Mouse (Mus musculus) lung, embryonic 14.5 days (tissue): ENCODE data around the gene Sncg. TPM values are rescaled to one million over a fixed set of nuclear protein-coding genes. Genes with fewer than 3 reads are reported as not detected.

ENCODE experiments used
- ATAC-seq: fragments of 200-750 bp; cut with Nextera tagmentation; 2 replicates; pipeline ENCODE4 v1.8.0; 2017; ENCODE audit warnings: mild to moderate bottlenecking, moderate TSS enrichment, moderate library complexity; ENCODE audit not compliant: insufficient read depth
- DNase-seq: peaks from one replicate; pipeline ENCODE4 v3.0.0-alpha.2; 2015
- H3K27ac ChIP-seq: fragments of 300-500 bp; sonication (generic); 2 replicates; pipeline ENCODE4 v1.5.1; 2014; ENCODE audit warnings: low read depth, mild to moderate bottlenecking, moderate library complexity
- H3K27me3 ChIP-seq: fragments of 300-500 bp; sonication (generic); 2 replicates; pipeline ENCODE4 v1.6.1; 2014; ENCODE audit warnings: low read length, control low read depth; ENCODE audit not compliant: insufficient read depth
- H3K36me3 ChIP-seq: fragments of 300-500 bp; sonication (generic); 2 replicates; pipeline ENCODE4 v1.6.1; 2014; ENCODE audit warnings: control low read depth; ENCODE audit not compliant: insufficient read depth
- H3K4me1 ChIP-seq: fragments of 300-500 bp; sonication (generic); 2 replicates; pipeline ENCODE4 v1.6.1; 2014; ENCODE audit warnings: antibody characterized with exemption, control low read depth; ENCODE audit not compliant: insufficient read depth
- H3K4me2 ChIP-seq: fragments of 300-500 bp; sonication (generic); 2 replicates; pipeline ENCODE4 v1.6.1; 2014; ENCODE audit warnings: mild to moderate bottlenecking
- H3K4me3 ChIP-seq: fragments of 300-500 bp; sonication (generic); 2 replicates; pipeline ENCODE4 v1.5.1; 2014; ENCODE audit warnings: low read depth, low read length
- H3K9ac ChIP-seq: fragments of 300-500 bp; sonication (generic); 2 replicates; pipeline ENCODE4 v1.6.1; 2014
- H3K9me3 ChIP-seq: fragments of 300-500 bp; sonication (generic); 2 replicates; pipeline ENCODE4 v1.6.1; 2016; ENCODE audit warnings: low read depth, low read length, control low read depth
- CTCF ChIP-seq: IDR thresholded peaks from 2 replicates; pipeline ENCODE4 v1.5.1; 2016; ENCODE audit warnings: antibody characterized with exemption, low read depth
- whole genome bisulfite sequencing: fragments of 180-500 bp; shearing (Covaris S2); extraction: QIAGEN DNeasy Blood & Tissue Kit; methylation state at CpG from one replicate; pipeline ENCODE4 v1.1.7; 2014; 5-methylcytosine and 5-hydroxymethylcytosine counted together
- polyA plus RNA-seq: library from polyadenylated mRNA; unstranded; fragments of >200 nt; fragmentation: Nextera tagmentation; extraction: Ambion mirVana; gene quantifications from 2 replicates; pipeline ENCODE4 v1.2.1, GENCODE M21; 2014

The Sncg gene
- polyA plus RNA-seq, 1 experiment from 2014 or later = 4.9 TPM

DNA sequence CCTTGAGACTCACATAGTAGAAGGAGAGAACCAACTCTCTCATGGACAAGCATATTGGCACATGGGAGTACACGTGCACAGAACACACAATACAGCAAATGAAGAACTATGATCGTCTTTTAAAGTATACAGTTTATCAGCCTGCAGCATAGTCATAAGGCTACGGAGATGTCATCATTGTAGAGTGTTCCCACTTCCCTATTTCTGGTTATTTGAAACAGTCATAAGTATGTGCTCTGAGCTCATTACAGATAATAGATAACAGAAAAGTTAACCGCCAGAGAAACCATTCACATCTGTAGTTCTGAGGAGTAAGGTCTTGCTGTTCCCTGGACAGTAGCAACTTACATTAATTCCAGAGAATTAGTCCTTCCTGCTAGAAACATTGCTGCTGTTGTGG lies 31.5 kb downstream of the Sncg start:
- H3K9me3 ChIP-seq = no peaks in the 10 kb centered on the region
- 80% methylated on average over 4 of the region's 4 CpGs for WGBS
- no peak for TF ChIP-seq CTCF
- ATAC-seq (no peak), DNase-seq (no peak)
- H3K4me1 ChIP-seq = no peaks in the 10 kb centered on the region
- H3K36me3 ChIP-seq = peaks cover 55% of the 10 kb centered on the region
- no peak overlapping the region for H3K9ac ChIP-seq
- no peaks in the 10 kb centered on the region for H3K27me3 ChIP-seq
- no peak overlapping the region for H3K4me3 ChIP-seq
- H3K4me2 ChIP-seq = no peak overlapping the region
- H3K27ac ChIP-seq = no peak overlapping the region

DNA sequence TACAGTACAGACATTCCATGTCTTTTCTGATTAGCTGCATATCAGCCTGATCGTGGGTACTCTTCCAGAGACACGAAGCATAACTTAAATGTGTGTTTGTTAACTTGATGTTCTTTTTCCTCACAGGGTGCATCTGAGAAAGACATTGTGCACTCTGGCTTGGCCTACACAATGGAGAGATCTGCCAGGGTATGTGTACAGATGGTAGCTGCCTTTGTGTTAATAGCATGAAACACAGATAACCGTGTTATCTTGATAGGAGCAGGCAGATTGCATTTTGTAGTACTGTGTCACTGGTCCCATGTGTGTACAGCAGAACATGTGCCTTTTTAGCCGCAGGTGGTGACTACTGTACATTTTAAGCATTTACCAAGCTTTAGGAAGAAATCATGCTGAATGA lies 32.6 kb downstream of the Sncg start:
- H3K4me3 ChIP-seq = no peak overlapping the region
- peaks cover 65% of the 10 kb centered on the region for H3K36me3 ChIP-seq
- no peaks in the 10 kb centered on the region for H3K27me3 ChIP-seq
- H3K27ac ChIP-seq = no peak overlapping the region
- no peaks in the 10 kb centered on the region for H3K4me1 ChIP-seq
- H3K9me3 ChIP-seq = no peaks in the 10 kb centered on the region
- H3K4me2 ChIP-seq = no peak overlapping the region
- no peak overlapping the region for H3K9ac ChIP-seq
- ATAC-seq = no peak
- 93% methylated on average over 4 of the region's 4 CpGs for WGBS
- TF ChIP-seq CTCF = no peak
- DNase-seq = no peak

DNA sequence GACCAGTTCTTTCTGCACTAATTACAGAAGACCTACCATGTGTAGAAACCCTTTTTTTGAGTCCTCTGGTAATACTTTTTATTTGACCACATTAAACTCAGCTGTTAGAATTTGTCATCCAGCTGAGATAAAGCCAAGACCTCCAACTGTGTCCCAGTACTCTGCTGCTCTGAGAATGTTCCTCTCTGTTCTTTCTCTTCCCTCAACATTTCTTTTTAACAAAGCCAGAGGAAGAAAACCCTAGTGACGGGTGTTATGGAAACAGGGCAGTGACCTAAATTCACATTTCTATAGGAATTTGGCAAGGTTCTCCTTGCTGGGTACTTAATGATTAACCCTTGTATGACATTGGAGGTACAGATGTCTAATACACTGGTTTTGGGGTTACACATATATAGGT lies 35.1 kb downstream of the Sncg start:
- no peak for TF ChIP-seq CTCF
- WGBS = 59% methylated on average over 1 of the region's 1 CpGs

DNA sequence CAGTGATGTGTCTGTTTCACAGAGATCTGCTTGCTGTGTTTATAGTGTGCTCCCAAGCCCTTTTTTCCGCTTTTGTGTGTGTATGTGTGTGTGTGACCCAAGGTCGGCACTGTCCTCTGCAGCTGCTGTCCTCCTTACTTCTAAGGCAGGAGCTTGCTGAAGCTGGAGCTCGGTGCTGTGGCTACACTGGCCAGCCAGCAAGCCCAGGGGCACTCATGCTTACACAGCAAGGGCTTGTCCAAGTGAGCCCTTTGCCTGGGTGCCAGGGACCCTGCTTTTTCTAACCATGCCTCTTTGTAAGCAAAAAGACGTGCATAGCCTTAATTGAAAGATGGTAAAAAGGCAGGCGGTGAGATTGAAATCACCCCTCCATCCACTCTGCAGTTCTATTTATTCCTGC lies 42.1 kb downstream of the Sncg start:
- no peaks in the 10 kb centered on the region for H3K27me3 ChIP-seq
- H3K9me3 ChIP-seq = no peaks in the 10 kb centered on the region
- 79% methylated on average over 5 of the region's 5 CpGs for WGBS
- ATAC-seq (no peak), DNase-seq (no peak)
- H3K9ac ChIP-seq = no peak overlapping the region
- TF ChIP-seq CTCF = no peak
- H3K4me3 ChIP-seq = no peak overlapping the region
- H3K36me3 ChIP-seq = peaks cover 87% of the 10 kb centered on the region
- H3K4me2 ChIP-seq = no peak overlapping the region
- no peaks in the 10 kb centered on the region for H3K4me1 ChIP-seq
- no peak overlapping the region for H3K27ac ChIP-seq

More for the DNA sequence above, 35.1 kb downstream of the Sncg start:
- no peak overlapping the region for H3K4me2 ChIP-seq
- H3K4me3 ChIP-seq = no peak overlapping the region
- no peaks in the 10 kb centered on the region for H3K4me1 ChIP-seq
- peaks cover 89% of the 10 kb centered on the region for H3K36me3 ChIP-seq
- DNase-seq (no peak), ATAC-seq (no peak)
- H3K9ac ChIP-seq = no peak overlapping the region
- no peaks in the 10 kb centered on the region for H3K27me3 ChIP-seq
- no peak overlapping the region for H3K27ac ChIP-seq
- H3K9me3 ChIP-seq = no peaks in the 10 kb centered on the region

DNA sequence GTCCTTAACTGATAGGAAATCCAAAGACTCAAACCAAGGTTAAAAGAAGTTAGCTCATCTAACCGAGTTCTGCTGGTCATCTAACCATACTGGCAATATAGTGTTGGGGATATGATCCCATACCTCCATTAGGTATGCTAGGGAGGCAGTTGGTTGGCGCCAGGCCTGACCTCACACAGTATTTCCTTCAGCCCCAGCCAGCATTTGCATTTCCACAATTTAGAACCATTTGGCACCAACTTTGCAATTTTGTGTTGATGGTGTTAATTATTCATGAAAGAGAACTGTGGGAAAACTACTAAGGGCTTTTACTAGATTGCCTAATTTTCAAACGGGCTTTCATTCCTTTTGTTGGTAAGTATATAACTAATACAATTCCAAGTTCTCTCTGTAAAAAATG lies 42.7 kb downstream of the Sncg start:
- Histone ChIP-seq H3K9ac (no peak overlapping the region), H3K9me3 (no peaks in the 10 kb centered on the region), H3K27me3 (no peaks in the 10 kb centered on the region), H3K27ac (no peak overlapping the region), H3K4me1 (no peaks in the 10 kb centered on the region), H3K4me2 (no peak overlapping the region), H3K4me3 (no peak overlapping the region), H3K36me3 (peaks cover 86% of the 10 kb centered on the region)
- ATAC-seq (no peak), DNase-seq (no peak)
- 82% methylated on average over 3 of the region's 3 CpGs for WGBS
- no peak for TF ChIP-seq CTCF

DNA sequence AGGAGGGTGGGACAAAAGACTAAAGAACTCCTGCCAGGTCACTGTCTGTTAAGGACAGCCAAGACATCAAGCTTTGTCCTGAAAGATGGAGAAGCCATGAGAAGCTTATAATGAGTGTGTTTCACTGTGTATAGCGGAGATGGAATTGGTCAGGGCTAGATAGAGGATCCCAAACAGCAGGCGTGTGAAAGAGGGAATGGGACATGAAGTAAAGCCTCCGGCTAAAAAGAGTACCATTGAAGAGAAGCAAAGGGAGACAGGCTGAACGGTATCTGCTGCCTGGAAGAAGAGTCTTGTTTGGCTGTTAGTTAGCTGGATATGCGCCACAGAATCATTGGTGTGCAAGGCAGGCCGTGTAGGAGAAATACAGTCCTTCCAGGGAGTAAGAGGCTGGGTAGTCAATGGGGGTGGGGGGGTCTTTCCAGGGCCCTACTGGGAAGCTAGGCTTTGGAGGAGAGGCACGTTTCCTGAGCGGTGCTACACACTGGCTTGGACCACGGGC lies 43.9 kb downstream of the Sncg start:
- TF ChIP-seq CTCF = no peak
- no peak overlapping the region for H3K27ac ChIP-seq
- no peak overlapping the region for H3K4me3 ChIP-seq
- DNase-seq (no peak), ATAC-seq (no peak)
- H3K27me3 ChIP-seq = no peaks in the 10 kb centered on the region
- H3K4me2 ChIP-seq = no peak overlapping the region
- no peak overlapping the region for H3K9ac ChIP-seq
- no peaks in the 10 kb centered on the region for H3K4me1 ChIP-seq
- H3K36me3 ChIP-seq = peaks cover 85% of the 10 kb centered on the region
- 92% methylated on average over 9 of the region's 9 CpGs for WGBS
- H3K9me3 ChIP-seq = no peaks in the 10 kb centered on the region

DNA sequence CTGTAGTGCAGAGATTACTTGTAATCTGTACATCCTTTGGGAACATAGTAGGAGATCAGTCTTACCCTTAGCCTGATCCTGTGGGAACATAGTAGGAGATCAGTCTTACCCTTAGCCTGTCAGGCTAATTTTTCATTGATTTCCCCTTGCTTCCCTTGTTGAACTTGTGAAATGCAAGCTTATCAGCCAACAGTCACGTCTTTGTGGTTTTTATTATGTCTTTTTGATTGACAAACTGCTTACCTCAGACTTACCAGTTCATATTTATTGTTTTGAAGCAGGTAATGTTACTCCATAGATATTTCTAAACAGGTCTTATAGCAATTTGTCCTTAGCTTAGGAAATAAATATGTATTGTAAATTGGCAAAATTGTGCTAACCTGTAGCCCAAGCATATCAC lies 47.0 kb downstream of the Sncg start:
- no peak for TF ChIP-seq CTCF
- WGBS = 76% methylated on average over 1 of the region's 1 CpGs
- Histone ChIP-seq H3K4me2 (no peak overlapping the region), H3K9ac (no peak overlapping the region), H3K27me3 (no peaks in the 10 kb centered on the region), H3K36me3 (peaks cover 81% of the 10 kb centered on the region), H3K27ac (no peak overlapping the region), H3K4me1 (no peaks in the 10 kb centered on the region), H3K4me3 (no peak overlapping the region), H3K9me3 (no peaks in the 10 kb centered on the region)
- ATAC-seq = no peak
- no peak for DNase-seq

DNA sequence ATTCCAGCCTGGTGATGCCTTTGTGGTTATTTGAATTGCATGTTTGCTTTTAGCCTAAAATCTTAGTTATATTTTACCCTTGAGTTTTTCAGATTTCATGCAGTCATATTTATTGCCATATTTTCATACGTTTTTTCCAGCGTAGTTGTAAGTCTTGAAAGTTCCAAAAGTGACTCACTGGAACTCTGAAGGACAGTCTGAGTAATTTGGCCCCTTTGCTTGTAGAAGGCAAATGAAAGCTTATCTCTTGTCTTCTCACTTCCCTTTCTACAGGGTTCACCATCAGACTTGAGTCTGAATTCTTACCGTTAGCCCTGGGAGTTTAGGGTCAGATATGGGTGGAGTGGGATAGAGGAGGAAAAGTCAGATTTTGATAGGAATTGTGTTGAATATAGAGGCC lies 48.0 kb downstream of the Sncg start:
- Histone ChIP-seq H3K27ac (no peak overlapping the region), H3K9me3 (no peaks in the 10 kb centered on the region), H3K9ac (no peak overlapping the region), H3K4me2 (no peak overlapping the region), H3K4me1 (no peaks in the 10 kb centered on the region), H3K27me3 (no peaks in the 10 kb centered on the region), H3K4me3 (no peak overlapping the region), H3K36me3 (peaks cover 75% of the 10 kb centered on the region)
- DNase-seq = no peak
- no peak for TF ChIP-seq CTCF
- WGBS = 85% methylated on average over 3 of the region's 3 CpGs
- ATAC-seq = no peak
